In the genomic region with DNA sequence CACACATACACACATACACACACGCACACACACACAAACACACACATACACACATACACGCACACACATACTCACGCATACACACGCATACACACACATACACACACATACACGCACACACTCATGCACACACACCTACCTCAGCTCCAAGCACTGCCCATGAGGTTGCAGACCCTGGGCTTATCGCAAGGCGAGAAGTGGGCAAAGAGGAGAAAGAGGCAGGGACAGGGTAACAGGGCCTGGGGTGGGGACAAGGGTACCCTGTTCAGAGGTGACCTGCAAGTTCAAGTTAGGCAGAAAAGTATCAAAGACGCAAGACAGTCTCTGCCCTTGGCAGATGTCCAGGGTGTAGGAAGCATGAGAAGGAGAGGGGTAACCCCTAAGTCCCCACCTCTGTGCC, we compare ENCODE assay signal across 23 mouse cellular contexts. TPM values are rescaled to one million over a fixed set of nuclear protein-coding genes. Genes with fewer than 3 reads are reported as not detected.
"Had no signal": no experiment of that assay in that cellular context is flagged by ENCODE, and none has a peak within 500 bp of the region (broad histone marks: within the 10 kb centered on the region; RNA-seq: fewer than 3 reads in every experiment).

No protein-coding gene starts in this region.

- DNase-seq: gastrocnemius, postnatal 14 days; gastrocnemius, postnatal 36 days; heart, adult 18-20 months; heart, postnatal 14 days; heart, postnatal 36 days; kidney, adult 11 months; kidney, adult 2 months; kidney, adult 9 months; kidney, postnatal 14 days; kidney, postnatal 36 days; layer of hippocampus, adult 9-11 months; layer of hippocampus, postnatal 36 days; left cerebral cortex, postnatal 4 days had no signal

- H3K4me1 ChIP-seq: liver, embryonic 12.5 days had no signal

- H3K27ac ChIP-seq: hindbrain, embryonic 14.5 days; kidney, embryonic 15.5 days; kidney, postnatal 0 days; limb, embryonic 13.5 days; limb, embryonic 15.5 days; liver, embryonic 12.5 days; liver, embryonic 14.5 days had no signal

- H3K9ac ChIP-seq: heart, embryonic 12.5 days; hindbrain, embryonic 14.5 days; kidney, embryonic 15.5 days; limb, embryonic 13.5 days; limb, embryonic 15.5 days; liver, embryonic 12.5 days; liver, embryonic 14.5 days had no signal

- H3K36me3 ChIP-seq: heart, embryonic 12.5 days; kidney, embryonic 15.5 days; limb, embryonic 13.5 days; limb, embryonic 15.5 days; liver, embryonic 12.5 days had no signal

- ATAC-seq: hindbrain, embryonic 16.5 days; intestine, embryonic 16.5 days; liver, embryonic 12.5 days had no signal

- H3K27me3 ChIP-seq: kidney, embryonic 15.5 days; limb, embryonic 13.5 days; limb, embryonic 15.5 days had no signal

- H3K4me3 ChIP-seq: heart, embryonic 12.5 days; kidney, embryonic 15.5 days; limb, embryonic 13.5 days; limb, embryonic 15.5 days; liver, embryonic 12.5 days had no signal

- H3K4me2 ChIP-seq: heart, embryonic 12.5 days; hindbrain, embryonic 14.5 days; kidney, embryonic 15.5 days; limb, embryonic 13.5 days; limb, embryonic 15.5 days; liver, embryonic 12.5 days had no signal

- H3K9me3 ChIP-seq: heart, embryonic 12.5 days; kidney, embryonic 15.5 days; limb, embryonic 13.5 days; limb, embryonic 15.5 days; liver, embryonic 12.5 days had no signal

RNA-seq across cellular contexts. Expression of gene Lhfpl4, which starts 24.5 kb away (rescaled TPM):
- polyA plus RNA-seq: liver, embryonic 14.5 days had no signal
